Mouse (Mus musculus) embryo, embryonic 11 days (tissue): ENCODE data around the gene Rdh14.

Source experiments
- DNase-seq: peaks from one replicate; pipeline ENCODE4 v3.0.0-alpha.2; 2015

The Rdh14 gene

DNA sequence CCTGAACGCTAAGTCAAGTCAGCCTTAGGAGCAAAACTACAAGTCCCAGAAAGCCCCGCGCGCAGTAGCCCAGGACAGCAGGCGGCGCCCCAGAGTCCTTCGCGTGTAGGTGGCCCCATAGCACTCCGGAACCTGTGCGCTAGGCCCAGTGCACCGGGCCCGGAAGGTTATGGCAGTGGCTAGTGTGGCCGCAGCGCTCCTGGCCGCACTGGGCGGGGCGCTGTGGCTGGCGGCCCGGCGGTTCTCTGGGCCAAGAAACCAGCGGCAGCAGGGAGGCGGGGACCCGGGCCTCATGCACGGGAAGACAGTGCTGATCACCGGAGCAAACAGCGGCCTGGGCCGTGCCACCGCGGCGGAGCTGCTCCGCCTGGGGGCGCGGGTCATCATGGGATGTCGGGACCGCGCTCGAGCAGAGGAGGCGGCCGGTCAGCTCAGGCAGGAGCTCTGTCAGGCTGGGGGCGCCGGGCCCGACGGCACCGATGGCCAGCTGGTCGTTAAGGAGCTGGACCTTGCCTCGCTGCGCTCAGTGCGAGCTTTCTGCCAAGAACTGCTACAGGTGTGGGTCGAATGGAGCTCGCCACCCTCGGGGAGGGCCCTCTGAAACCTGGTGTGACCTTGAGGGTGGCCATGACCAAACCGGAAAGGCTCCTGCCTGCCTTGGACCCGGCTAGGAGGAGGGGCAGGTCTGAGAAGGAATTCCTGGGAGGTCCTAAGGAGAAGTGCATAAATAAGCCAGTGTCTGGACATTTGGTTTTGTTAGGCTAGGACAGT lies at the start of gene Rdh14:
Gene Rdh14, plus strand, starts transcription at position 102 of the 771 bp plus-strand sequence.
- DNase-seq, result peak; percentile 95

DNA sequence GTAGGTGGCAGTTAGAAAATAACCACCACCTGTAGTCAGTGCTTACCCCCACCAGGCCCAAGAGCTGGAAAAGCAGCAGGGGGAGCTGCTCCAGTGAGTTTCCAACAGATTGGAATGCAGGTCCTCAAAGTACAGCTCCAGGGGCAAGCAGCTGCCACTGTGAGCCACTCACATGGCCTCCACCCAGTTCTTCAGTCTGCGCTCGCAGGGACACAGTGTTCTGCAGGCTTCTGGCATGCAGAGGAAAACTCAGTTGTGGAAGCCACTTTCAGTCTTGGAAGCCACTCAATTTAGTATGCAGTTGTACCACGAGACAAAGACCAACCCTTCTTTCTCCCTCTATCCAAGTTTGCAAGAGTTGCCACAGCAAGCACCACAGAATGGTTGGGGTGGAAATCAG lies 39.9 kb upstream of the Rdh14 start:
- no peak for DNase-seq

DNA sequence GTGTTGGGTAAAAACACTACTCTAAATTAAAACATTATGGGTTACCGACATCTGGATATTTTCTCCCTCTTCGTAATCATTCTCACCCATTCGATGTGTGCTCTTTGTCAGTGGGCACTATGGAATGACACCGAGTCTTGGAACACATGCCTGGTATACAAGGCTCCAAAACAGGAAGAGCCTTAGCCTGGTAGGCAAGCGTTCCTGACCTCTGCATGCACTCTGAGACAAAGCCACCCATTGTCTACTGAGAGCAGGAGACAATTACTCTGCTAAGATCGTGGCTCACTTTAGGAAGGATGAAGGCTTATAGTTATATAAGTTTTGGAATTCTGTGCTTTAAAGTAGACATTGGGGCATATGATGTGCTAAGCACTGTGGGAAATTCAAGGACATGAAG lies 32.8 kb upstream of the Rdh14 start:
- DNase-seq, result peak; percentile 47

GRCm38 (mm10) chr12:10369673-10370072 lies 20.9 kb upstream of the Rdh14 start, which contains the start of gene Nt5c1b:
TSS of gene Nt5c1b (plus strand) at chr12:10369973.
- no peak for DNase-seq

DNA sequence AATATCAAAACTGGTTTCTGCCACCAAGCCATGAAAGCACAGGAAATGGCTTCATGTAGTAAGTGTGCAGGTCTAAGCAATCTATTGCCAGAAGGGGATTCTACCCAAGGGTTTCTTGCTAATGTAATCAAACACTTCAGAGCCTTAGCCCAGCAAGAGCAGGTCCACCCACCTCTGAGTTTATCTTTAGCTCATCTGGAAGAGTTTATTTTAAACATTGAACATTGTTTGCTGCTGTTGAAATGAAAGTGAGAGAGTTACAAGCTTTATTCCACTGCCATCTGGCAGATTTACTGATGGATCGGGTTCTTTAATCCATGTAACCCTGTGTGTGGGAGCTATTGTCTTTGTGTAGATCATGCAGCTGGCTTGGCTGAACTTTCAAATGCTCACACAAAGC lies 10.2 kb downstream of the Rdh14 start:
- no peak for DNase-seq

- DNase-seq, result no peak
Observed at GRCm38 (mm10) chr12:10402421-10403115, 12.0 kb downstream of the Rdh14 start.

DNA sequence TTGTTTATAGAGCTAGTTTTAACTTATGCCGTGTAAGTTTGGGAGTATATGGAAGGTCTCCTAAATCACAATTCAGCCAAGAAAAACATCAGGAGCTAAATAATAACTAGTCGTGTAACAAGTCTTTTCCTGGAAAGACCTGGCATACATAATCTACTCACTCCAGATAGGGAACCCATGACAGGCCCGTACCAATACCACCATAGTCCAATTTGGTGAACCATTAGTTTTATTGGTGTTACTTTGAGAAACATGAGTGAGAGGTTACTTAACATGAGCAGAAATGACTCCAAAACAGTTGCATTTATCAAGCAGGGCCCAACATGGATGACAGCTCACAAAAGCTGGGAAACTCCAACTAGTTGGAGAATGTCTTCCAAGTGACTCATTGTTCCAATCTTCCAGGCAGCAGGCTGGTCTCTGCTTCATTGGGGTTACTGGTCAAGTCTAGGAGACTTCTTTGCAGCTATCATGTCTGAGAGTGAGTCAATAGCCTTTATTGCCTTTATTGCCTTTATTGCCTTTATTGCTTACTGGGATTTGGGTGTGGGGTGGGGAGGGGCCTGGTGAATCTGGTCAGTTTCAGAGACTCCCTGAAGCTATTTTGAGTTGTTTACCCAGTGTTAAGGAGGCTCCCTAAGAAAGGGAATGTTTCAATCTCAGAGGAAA lies 20.1 kb downstream of the Rdh14 start:
- no peak for DNase-seq

- no peak for DNase-seq
Observed at GRCm38 (mm10) chr12:10411453-10411852, 20.9 kb downstream of the Rdh14 start.

DNA sequence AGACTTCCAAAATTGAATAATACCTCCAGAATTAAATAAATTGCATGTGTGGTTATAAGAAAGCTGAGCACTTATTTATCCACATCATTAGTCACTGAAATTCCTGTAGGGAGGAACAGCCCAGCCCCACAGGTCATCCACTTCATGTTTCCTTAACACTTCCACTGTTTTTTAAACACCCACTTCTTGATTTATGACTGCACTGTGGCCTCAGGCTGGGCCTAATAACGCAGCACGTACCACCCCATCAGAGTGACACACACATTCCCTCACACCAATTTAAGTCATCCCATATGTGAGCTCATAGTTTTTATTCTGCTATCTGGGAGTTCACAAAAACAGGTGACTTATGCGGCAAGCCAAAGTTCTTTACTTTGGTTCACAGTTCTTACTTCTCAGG lies 31.8 kb downstream of the Rdh14 start:
- DNase-seq, result no peak

DNA sequence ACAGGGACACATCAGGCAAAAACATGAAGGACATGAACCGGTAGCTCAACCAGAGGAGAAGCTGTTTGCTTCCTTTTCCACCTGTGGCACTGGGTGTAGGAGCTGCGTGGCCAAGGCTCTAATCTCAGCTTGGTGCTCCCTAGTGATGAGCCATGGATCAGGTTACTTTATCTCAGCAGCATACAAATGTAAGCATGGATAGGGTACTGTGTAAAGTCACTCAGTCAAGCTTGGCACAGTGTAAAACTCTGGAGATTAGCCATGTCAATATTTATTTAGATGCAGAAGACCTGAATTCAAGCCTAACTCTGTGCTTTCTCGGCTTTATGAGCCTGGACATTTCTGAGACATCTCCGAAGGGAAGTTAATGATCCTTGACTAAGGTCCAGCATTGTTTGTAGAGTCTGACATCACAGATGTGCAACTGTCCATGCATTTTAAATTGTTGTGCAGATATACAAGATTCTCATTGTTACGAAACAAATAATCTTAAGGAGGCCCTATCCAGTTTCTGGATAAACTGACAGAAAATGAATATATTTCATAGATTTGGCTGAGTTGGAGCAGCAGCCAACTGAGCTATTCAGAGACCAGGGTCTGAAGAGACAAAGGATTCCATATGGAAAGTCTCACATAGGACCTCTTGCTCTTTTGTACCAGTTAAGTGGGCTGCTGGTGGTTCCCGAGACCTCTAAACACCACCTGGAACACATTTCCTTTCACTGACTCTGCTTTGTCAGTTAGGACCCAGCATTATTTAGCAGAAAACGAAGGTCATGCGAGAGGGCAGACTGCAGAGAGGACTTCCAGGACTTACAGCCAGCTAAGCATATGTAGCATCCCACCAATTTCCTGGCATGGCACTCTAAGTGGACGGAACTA lies 35.7 kb downstream of the Rdh14 start:
- DNase-seq, result peak; percentile 19

DNA sequence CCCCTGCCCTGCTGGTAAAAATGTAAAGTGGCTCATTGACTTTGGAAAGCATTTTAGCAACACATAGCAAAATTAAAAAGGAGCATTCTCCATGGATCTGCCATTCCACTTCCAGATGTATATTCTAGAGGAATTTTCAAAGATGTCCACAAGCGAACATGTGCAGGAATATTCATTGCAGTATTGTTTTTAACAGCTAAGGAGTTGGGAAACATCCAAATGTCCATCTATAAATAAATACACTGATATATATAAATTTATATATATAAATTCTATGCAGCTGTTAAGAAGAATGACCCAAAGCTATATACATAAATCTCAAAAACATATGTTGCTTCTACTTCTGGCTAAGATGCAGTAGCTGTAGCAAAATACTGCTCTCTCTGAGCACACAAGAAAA lies 40.4 kb downstream of the Rdh14 start:
- DNase-seq, result no peak

DNA sequence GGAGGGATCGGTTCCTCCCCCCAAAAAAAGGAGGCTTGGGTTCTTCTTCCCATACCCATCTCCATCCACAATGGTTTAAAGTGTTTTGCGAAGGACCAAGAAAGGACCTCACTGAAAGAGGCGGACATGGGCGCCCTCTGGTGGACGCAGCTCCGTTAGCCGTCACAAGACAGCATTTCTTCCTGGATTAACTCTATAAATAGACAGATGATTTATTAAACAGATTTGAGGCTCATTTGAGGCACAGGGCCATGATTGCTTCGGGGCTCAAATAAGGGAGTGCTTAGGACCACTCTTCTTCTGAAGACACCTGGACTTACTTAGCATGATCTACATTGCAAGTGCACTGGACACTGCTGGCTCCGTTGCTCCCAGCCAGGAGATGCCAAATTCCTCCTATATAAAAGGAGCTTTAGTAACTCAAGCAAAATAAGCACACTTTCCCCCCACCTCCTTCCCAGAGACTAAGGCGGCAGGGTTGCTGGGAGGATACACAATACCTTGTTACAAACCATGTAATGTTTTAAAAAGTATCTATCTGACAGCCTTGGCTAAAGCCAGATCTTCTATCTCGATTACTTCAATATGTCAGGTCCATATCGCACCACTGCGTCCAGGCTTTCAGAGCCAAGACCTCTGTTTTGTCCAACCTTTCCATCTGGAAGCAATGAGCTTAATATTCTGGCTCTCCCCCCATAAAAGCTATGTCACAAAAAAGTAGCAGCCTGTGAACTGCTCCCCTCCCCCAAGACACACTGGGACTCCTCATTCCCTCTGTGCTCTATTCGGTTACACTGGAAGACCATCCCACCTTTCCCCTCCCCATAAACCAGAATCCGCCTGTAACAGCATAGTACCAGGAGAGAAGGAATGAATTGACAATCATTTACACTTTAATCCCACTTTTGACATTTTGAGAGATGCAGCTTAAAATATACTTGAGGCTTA lies 47.8 kb downstream of the Rdh14 start:
- peak; percentile 83 for DNase-seq

DNA sequence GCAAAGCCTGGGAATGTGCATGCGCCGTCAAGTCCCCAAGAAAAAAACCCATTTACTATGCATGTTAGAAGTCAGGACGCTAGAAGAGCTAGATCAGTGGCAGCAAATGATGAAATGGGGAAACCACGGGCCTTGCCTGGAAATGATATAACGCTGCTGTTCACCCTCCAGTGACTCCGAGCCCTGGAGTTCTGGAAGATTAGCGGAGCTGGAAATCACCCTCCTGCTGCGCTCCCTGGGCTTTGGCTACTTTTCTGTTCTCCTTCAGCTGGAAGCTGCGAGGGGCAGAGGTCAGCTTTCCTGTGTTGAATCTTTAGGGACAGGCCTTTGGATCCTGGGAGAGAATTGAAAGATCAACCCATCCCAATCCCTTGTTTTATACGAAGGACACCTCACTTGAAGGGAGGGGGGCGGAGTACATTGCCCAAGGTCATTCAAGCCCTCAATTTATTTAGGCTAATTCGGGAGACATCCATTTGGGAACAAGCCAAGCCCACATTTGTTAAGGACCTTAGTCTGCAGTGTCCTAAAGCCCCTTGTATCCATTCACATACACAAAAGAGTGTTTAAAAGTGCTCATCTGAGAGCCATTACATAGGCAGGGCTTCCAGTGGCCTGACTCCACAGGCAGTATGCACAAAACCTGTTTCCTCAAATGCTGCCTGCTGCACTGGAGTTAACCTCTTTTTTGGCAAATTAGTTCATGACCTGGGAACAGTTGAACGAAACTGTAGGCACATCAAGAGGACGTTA lies 49.1 kb downstream of the Rdh14 start:
- peak; percentile 36 for DNase-seq
